Mouse (Mus musculus): ENCODE data around the gene Asl. TPM values are rescaled to one million over a fixed set of nuclear protein-coding genes. Genes with fewer than 3 reads are reported as not detected.

Asl gene
- polyA plus RNA-seq, 1 experiment from 2014 or later = 37.9 TPM

- Histone ChIP-seq H3K4me1 (replicated peaks) (no peaks in the 10 kb centered on the region), H3K9me3 (no peaks in the 10 kb centered on the region), H3K36me3 (peaks cover 32% of the 10 kb centered on the region), H3K4me3 (no peak overlapping the region), H3K27ac (no peak overlapping the region), H3K27me3 (ENCODE audit: insufficient read depth, poor library complexity, severe bottlenecking) (no peaks in the 10 kb centered on the region)
- WGBS = 93% methylated on average over 14 of the region's 14 CpGs
- DNase-seq (ENCODE audit: low spot score) = no peak
Measured at GRCm38 (mm10) chr5:129993374-129993773, 35.7 kb downstream of the Asl start.

- no peak overlapping the region for H3K27ac ChIP-seq
- H3K4me3 ChIP-seq = no peak overlapping the region
- no peaks in the 10 kb centered on the region for H3K4me1 ChIP-seq (replicated peaks)
- no peaks in the 10 kb centered on the region for H3K9me3 ChIP-seq
- 92% methylated on average over 5 of the region's 5 CpGs for WGBS
- peaks cover 41% of the 10 kb centered on the region for H3K36me3 ChIP-seq
- H3K27me3 ChIP-seq (ENCODE audit: insufficient read depth, poor library complexity, severe bottlenecking) = no peaks in the 10 kb centered on the region
- DNase-seq (ENCODE audit: low spot score) = no peak
Measured at GRCm38 (mm10) chr5:129991898-129992297, 37.1 kb downstream of the Asl start.

GRCm38 (mm10) chr5:129989376-129989775, 39.7 kb downstream of the Asl start:
- H3K9me3 ChIP-seq = no peaks in the 10 kb centered on the region
- H3K4me1 ChIP-seq (replicated peaks) = no peaks in the 10 kb centered on the region
- H3K27me3 ChIP-seq (ENCODE audit: insufficient read depth, poor library complexity, severe bottlenecking) = no peaks in the 10 kb centered on the region
- no peak overlapping the region for H3K27ac ChIP-seq
- DNase-seq (ENCODE audit: low spot score) = no peak
- peaks cover 39% of the 10 kb centered on the region for H3K36me3 ChIP-seq
- 88% methylated on average over 13 of the region's 13 CpGs for WGBS
- no peak overlapping the region for H3K4me3 ChIP-seq

GRCm38 (mm10) chr5:129980216-129980615, 48.8 kb downstream of the Asl start:
- H3K27me3 ChIP-seq (ENCODE audit: insufficient read depth, poor library complexity, severe bottlenecking) = no peaks in the 10 kb centered on the region
- no peak for DNase-seq (ENCODE audit: low spot score)
- H3K4me1 ChIP-seq (replicated peaks) = peaks cover 20% of the 10 kb centered on the region
- H3K4me3 ChIP-seq = no peak overlapping the region
- H3K27ac ChIP-seq = no peak overlapping the region
- peaks cover 33% of the 10 kb centered on the region for H3K36me3 ChIP-seq
- 72% methylated on average over 3 of the region's 3 CpGs for WGBS
- H3K9me3 ChIP-seq = no peaks in the 10 kb centered on the region

GRCm38 (mm10) chr5:129978608-129979007, 50.4 kb downstream of the Asl start:
- H3K4me1 ChIP-seq (replicated peaks) = peaks cover 20% of the 10 kb centered on the region
- no peaks in the 10 kb centered on the region for H3K27me3 ChIP-seq (ENCODE audit: insufficient read depth, poor library complexity, severe bottlenecking)
- 95% methylated on average over 5 of the region's 5 CpGs for WGBS
- no peak overlapping the region for H3K27ac ChIP-seq
- DNase-seq (ENCODE audit: low spot score) = no peak
- peaks cover 34% of the 10 kb centered on the region for H3K36me3 ChIP-seq
- no peaks in the 10 kb centered on the region for H3K9me3 ChIP-seq
- H3K4me3 ChIP-seq = no peak overlapping the region

- peaks cover 33% of the 10 kb centered on the region for H3K36me3 ChIP-seq
- peaks cover 20% of the 10 kb centered on the region for H3K4me1 ChIP-seq (replicated peaks)
- no peak overlapping the region for H3K4me3 ChIP-seq
- DNase-seq (ENCODE audit: low spot score) = no peak
- H3K9me3 ChIP-seq = no peaks in the 10 kb centered on the region
- H3K27ac ChIP-seq = no peak overlapping the region
- H3K27me3 ChIP-seq (ENCODE audit: insufficient read depth, poor library complexity, severe bottlenecking) = no peaks in the 10 kb centered on the region
- 88% methylated on average over 4 of the region's 4 CpGs for WGBS
Measured at GRCm38 (mm10) chr5:129977768-129978167, 51.3 kb downstream of the Asl start.

GRCm38 (mm10) chr5:129974866-129975311, 54.2 kb downstream of the Asl start:
- H3K36me3 ChIP-seq = peaks cover 37% of the 10 kb centered on the region
- H3K27me3 ChIP-seq (ENCODE audit: insufficient read depth, poor library complexity, severe bottlenecking) = no peaks in the 10 kb centered on the region
- DNase-seq (ENCODE audit: low spot score) = no peak
- WGBS = 90% methylated on average over 4 of the region's 4 CpGs
- no peak overlapping the region for H3K4me3 ChIP-seq
- no peak overlapping the region for H3K27ac ChIP-seq
- peaks cover 5% of the 10 kb centered on the region; the same call in 1 of the 2 replicates for H3K4me1 ChIP-seq (replicated peaks)
- H3K9me3 ChIP-seq = no peaks in the 10 kb centered on the region

- Histone ChIP-seq H3K36me3 (peaks cover 37% of the 10 kb centered on the region), H3K9me3 (no peaks in the 10 kb centered on the region), H3K4me3 (no peak overlapping the region), H3K4me1 (replicated peaks) (no peaks in the 10 kb centered on the region), H3K27ac (no peak overlapping the region), H3K27me3 (ENCODE audit: insufficient read depth, poor library complexity, severe bottlenecking) (no peaks in the 10 kb centered on the region)
- 93% methylated on average over 4 of the region's 4 CpGs for WGBS
- no peak for DNase-seq (ENCODE audit: low spot score)
Measured at GRCm38 (mm10) chr5:129974354-129974753, 54.7 kb downstream of the Asl start.

GRCm38 (mm10) chr5:129971491-129971890, 57.6 kb downstream of the Asl start:
- Histone ChIP-seq H3K27ac (no peak overlapping the region), H3K4me3 (no peak overlapping the region), H3K27me3 (ENCODE audit: insufficient read depth, poor library complexity, severe bottlenecking) (no peaks in the 10 kb centered on the region), H3K4me1 (replicated peaks) (no peaks in the 10 kb centered on the region), H3K9me3 (no peaks in the 10 kb centered on the region), H3K36me3 (peaks cover 36% of the 10 kb centered on the region)
- WGBS = 89% methylated on average over 4 of the region's 4 CpGs
- no peak for DNase-seq (ENCODE audit: low spot score)

GRCm38 (mm10) chr5:129968417-129968816, 60.6 kb downstream of the Asl start:
- WGBS = 85% methylated on average over 7 of the region's 7 CpGs
- Histone ChIP-seq H3K27ac (no peak overlapping the region), H3K4me3 (no peak overlapping the region), H3K27me3 (ENCODE audit: insufficient read depth, poor library complexity, severe bottlenecking) (no peaks in the 10 kb centered on the region), H3K36me3 (peaks cover 20% of the 10 kb centered on the region), H3K4me1 (replicated peaks) (no peaks in the 10 kb centered on the region), H3K9me3 (no peaks in the 10 kb centered on the region)
- DNase-seq (ENCODE audit: low spot score) = no peak

- Histone ChIP-seq H3K36me3 (peaks cover 5% of the 10 kb centered on the region), H3K4me3 (no peak overlapping the region), H3K27me3 (ENCODE audit: insufficient read depth, poor library complexity, severe bottlenecking) (no peaks in the 10 kb centered on the region), H3K27ac (no peak overlapping the region), H3K9me3 (no peaks in the 10 kb centered on the region), H3K4me1 (replicated peaks) (no peaks in the 10 kb centered on the region)
- 89% methylated on average over 3 of the region's 3 CpGs for WGBS
- DNase-seq (ENCODE audit: low spot score) = no peak
Measured at GRCm38 (mm10) chr5:129966448-129966847, 62.6 kb downstream of the Asl start.

- 87% methylated on average over 4 of the region's 4 CpGs for WGBS
- no peak overlapping the region for H3K27ac ChIP-seq
- H3K4me1 ChIP-seq (replicated peaks) = no peaks in the 10 kb centered on the region
- no peaks in the 10 kb centered on the region for H3K27me3 ChIP-seq (ENCODE audit: insufficient read depth, poor library complexity, severe bottlenecking)
- no peak for DNase-seq (ENCODE audit: low spot score)
- no peak overlapping the region for H3K4me3 ChIP-seq
- H3K36me3 ChIP-seq = peaks cover 25% of the 10 kb centered on the region
- H3K9me3 ChIP-seq = 0 out of 2 replicates have a peak, but pooled peaks cover 2% of the 10 kb centered on the region
Measured at GRCm38 (mm10) chr5:129963224-129963623, 65.8 kb downstream of the Asl start.
